Mouse (Mus musculus) splenic B cell, adult 2 months (primary cell): ENCODE results near the gene Sim2.

Experiments
- DNase-seq: peaks from one replicate; pipeline ENCODE4 v3.0.0-alpha.2; 2011; ENCODE audit warnings: low read depth, low spot score
- H3K27me3 ChIP-seq: 2 replicates; pipeline ENCODE4 v1.6.1; 2012; ENCODE audit warnings: mild to moderate bottlenecking, low read length, moderate library complexity, mixed read lengths; ENCODE audit not compliant: control insufficient read depth, poor library complexity, insufficient read depth, severe bottlenecking
- H3K36me3 ChIP-seq: 2 replicates; pipeline ENCODE4 v1.6.1; 2012; ENCODE audit warnings: mild to moderate bottlenecking, low read length, moderate library complexity, mixed read lengths; ENCODE audit not compliant: control insufficient read depth, poor library complexity, insufficient read depth, severe bottlenecking

The Sim2 gene

DNA sequence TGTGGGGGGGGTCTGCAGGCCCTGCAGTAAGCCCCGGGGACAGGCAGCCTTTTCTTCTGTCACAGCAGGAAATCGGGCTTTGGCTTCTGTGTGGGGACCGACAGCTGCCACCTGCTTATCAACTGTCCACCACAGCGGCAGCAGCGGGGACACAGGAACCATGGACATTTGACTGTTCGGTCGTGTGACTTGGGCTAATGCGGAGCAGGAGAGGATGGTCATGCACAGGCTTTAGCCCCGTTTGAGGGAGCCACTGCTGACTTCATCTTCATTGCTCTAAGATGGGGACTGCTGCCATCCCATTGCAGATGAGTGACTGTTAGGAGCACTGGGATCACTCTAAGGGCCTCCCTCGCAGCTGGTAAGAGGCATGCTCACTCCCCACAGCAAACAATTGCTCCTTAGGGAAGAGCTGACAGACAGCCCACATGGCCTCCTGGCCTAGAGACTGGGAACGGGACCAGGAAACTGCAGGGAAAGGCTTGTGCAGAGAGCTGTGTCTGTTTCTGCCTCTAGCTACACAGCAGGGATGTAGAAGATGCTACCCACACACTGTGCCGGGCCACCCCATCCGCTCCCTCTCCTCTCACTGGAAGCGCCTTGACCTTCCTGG is 70.4 kb downstream of the Sim2 start:
- no peak for DNase-seq
- H3K36me3 ChIP-seq: no peaks in the 10 kb centered on the region; the same call in 1 of the 2 replicates
- no peaks in the 10 kb centered on the region for H3K27me3 ChIP-seq

DNA sequence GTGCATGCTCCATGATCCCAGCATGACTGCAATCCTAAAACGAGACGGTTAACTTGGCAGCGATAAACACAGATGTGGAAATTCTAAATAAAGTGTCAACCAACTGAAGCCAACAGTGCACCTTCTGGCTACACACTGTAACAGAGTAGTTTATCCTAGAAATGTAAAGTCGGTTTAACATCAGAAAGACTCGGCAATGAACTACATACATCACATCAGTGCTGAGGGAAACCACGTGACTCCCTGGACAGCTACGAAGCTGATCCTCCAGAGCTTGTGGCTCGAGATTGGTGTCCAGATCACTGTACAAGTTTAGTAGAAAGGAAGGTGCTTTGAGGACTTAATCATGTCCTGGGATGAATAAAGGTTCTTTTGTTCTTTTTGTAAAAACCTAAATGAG is 73.1 kb downstream of the Sim2 start:
- Histone ChIP-seq H3K27me3 (no peaks in the 10 kb centered on the region), H3K36me3 (no peaks in the 10 kb centered on the region)
- DNase-seq: no peak

DNA sequence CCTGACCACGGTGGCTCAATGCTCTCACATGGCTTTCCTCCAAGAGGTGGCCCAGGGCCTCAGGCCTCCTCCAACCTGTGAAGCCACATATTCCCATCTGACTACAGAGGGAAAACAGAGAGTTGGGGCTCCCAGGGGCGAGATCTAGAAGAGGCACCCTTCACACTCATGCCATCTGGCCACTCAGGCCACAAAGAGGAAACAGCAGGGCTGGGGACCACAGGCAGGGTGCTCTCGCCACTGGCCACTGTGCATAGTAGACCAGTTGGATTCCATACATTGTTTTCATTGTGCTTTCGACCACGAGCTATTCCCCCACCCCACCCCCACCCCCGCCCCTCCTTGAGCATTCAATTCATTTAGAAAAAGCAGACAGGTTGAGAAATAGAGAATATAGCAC is 77.3 kb downstream of the Sim2 start:
- H3K27me3 ChIP-seq: no peaks in the 10 kb centered on the region
- DNase-seq: no peak
- no peaks in the 10 kb centered on the region for H3K36me3 ChIP-seq

DNA sequence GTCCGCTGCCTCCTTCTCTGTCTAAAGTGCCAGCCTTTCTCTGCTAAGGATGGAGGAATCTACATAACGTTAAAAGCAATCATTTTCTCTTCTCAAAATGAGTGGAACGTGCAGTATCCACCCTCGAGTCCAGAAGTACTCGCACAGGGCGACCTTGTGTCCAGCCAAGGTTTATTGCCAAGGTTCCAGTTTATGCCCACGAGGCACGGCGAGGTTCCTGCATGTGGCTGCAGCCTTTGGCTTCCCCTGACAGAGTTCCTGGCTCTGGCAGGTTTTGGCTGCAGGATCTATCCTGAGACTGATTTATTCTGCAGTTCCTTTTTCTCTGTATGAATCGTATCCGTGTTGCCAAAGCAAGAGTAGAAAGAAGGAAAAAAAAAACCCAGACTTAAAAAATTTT is 78.3 kb downstream of the Sim2 start:
- Histone ChIP-seq H3K27me3 (no peaks in the 10 kb centered on the region), H3K36me3 (no peaks in the 10 kb centered on the region)
- DNase-seq: no peak

DNA sequence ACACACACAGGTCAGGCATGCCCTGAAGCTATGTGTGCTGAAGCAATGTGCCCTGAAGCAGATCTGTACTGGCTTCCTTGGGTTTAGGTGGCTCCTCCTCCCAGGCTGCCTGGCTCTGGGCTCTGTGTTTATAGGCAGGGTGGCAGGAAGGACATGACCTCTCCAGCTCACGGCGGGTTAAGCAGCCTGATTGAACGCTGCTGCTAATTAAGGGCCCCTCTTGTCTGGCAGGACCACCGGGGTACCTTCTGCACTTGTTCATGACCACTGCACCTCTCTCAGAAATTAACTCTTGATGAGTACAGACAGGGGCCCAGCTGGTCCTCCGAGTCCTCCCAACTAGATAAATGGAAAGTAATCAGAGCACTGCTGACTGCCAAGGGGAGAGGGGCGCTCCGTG is 79.5 kb downstream of the Sim2 start:
- DNase-seq: no peak

DNA sequence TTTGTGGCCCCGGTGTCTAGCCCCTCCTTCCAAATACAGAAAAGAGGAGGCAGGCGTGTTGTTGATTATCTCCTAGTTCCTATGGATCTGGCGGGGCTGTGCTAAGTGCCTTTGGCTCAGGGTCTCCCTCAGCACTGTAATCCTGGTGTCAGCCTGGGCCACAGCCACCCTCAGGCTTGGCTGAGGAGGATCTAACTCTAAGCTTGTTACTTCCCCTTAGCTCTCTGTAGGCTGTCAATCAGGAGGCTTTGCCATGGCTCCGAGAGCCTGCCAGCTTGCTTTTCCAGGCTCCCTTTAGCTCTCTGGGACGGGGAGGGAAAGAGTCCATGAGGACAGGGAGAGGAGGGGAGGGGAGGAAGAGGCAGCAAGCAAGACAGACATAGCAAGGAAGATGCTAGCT is 80.2 kb downstream of the Sim2 start:
- no peak for DNase-seq
- Histone ChIP-seq H3K36me3 (no peaks in the 10 kb centered on the region), H3K27me3 (no peaks in the 10 kb centered on the region)

More for the DNA sequence above, 79.5 kb downstream of the Sim2 start:
- Histone ChIP-seq H3K27me3 (no peaks in the 10 kb centered on the region), H3K36me3 (no peaks in the 10 kb centered on the region)

DNA sequence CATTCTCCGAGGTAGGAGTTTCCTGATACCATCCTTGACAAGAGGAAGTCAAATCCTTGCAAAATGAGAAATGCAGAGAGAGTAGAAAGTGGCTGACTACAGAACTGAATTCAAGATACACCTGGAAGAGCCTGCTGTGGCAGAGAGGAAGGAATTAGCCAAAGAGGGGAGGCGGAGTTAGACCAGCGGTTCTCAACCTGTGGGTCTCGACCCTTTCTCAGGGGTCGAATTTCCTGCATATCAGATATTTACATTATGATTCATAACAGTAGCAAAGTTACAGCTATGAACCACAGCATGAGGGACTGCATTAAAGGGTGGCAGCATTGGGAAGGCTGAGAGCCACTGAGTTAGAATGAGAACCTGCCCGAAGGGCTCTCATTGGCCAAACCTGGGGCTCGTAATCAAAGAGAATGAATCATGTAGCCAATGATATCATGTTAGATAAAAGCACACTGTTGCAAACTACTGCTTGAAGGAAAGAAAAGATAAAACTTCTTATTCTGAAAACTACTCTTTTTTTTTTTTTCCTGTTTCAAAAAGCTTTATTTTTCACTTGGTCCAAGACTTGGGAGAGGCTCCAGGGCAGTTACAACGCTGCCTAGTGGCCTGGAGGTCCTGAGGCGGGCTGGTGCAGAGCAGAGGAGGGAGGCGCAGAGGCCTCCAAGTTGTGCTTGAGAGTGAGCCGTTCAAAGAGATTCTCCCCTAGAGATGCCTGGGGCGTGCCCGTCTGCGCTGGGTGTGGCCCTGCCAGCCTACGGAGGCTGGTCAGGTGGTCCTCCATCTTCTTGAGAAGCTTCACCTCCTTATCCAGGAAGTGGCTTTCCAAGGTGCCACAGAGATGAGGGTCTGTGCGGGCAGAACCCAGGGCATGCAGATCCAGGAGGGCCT is 84.2 kb downstream of the Sim2 start:
- no peak for DNase-seq

DNA sequence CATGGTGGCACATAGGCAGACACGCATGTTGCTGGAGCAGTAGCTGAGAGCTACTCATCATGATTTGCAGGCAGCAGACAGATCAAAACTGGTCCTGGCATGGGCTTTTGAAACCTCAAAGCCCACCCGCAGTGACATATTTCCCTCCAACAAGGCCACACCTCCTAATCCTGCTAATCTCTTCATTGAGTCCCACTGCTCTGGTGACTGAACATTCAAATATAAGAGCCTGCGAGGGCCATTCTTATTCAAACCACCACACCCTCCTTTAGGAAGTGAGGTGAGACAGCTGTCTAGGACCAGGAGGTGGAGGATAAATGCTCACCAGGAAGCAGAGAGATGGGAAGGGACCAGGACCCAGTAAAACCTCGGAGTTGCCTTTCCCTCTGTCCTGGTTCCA is 85.5 kb downstream of the Sim2 start:
- no peaks in the 10 kb centered on the region for H3K27me3 ChIP-seq
- DNase-seq: no peak
- no peaks in the 10 kb centered on the region; the same call in 1 of the 2 replicates for H3K36me3 ChIP-seq

More for the DNA sequence above, 84.2 kb downstream of the Sim2 start:
- H3K27me3 ChIP-seq: no peaks in the 10 kb centered on the region
- no peaks in the 10 kb centered on the region; the same call in 1 of the 2 replicates for H3K36me3 ChIP-seq

DNA sequence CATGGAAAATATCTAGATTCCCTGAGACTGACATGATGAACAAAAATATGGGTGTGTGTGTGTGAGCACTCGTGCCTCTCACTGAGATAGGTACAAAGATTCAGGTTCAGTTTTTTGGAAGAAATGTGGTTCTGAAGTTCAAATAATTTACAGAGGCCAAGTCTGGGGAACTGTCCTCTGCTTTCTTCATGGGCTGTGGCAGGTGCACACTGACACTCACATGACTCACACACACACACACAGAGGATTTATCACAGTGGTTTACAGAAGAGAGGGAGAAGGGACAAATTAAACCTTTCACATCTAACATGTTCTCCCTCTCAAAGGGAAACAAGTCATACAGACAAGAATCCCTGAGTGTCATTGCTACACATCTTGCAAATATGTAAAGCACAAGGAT is 88.6 kb downstream of the Sim2 start:
- no peaks in the 10 kb centered on the region for H3K27me3 ChIP-seq
- no peak for DNase-seq

DNA sequence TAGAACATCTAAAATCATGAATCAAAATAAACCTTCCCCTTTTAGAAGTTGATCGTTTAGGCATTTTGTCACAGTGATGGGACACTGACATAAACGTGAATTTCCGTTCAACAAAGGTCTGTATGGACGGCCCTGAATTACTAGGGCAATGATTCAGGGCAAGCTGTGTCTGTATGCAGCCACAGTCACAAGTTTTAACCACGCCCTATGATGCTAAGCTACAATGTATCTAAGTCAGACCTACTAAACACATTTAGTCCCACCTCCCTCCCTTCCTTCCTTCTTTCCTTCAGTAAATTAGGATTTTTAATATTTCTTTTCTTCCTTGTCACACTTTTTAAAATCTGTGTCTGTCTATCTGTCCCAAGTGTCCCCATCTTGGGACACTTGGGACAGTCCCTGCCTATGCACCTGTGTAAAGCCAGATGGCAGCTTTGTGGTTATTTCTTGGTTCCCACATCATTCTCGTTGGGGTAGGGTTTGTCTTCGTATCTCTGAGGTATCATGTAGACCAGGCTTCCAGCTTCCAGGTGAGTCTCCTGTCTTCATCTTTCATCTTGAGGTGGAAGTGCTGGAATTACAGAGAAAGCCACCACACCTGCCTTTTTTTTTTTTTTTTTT is 90.7 kb downstream of the Sim2 start:
- no peak for DNase-seq
- H3K27me3 ChIP-seq: no peaks in the 10 kb centered on the region
- no peaks in the 10 kb centered on the region; the same call in 1 of the 2 replicates for H3K36me3 ChIP-seq

More for the DNA sequence above, 88.6 kb downstream of the Sim2 start:
- no peaks in the 10 kb centered on the region; the same call in 1 of the 2 replicates for H3K36me3 ChIP-seq
